Mouse (Mus musculus) frontal cortex, postnatal 25 days (tissue): Measurements from ENCODE around the gene Ube2q1.
A peak's percentile ranks its signal among the peaks of the same experiment; 100 is the strongest.

ENCODE experiments used
- DNase-seq, 2 experiments: peaks; one replicate each; pipeline ENCODE4 v3.0.0; 2022; ENCODE audit warnings: low spot score in 2 of 2

Ube2q1 gene

GRCm38 (mm10) chr3:89772968-89773709 lies at the start of gene Ube2q1:
Gene Ube2q1, plus strand, starts transcription at chr3:89773616.
- peak; percentile 96 to 97 for DNase-seq

GRCm38 (mm10) chr3:89727028-89727427 lies 46.4 kb upstream of the Ube2q1 start:
- DNase-seq, result no peak

GRCm38 (mm10) chr3:89728848-89729247 lies 44.6 kb upstream of the Ube2q1 start:
- DNase-seq, result no peak

- peak in 1 of 2 experiments; percentile 32 for DNase-seq
Measured at GRCm38 (mm10) chr3:89730350-89731331, 42.8 kb upstream of the Ube2q1 start.

- no peak for DNase-seq
Measured at GRCm38 (mm10) chr3:89732091-89732490, 41.3 kb upstream of the Ube2q1 start.

- no peak for DNase-seq
Measured at GRCm38 (mm10) chr3:89738509-89738908, 34.9 kb upstream of the Ube2q1 start.

GRCm38 (mm10) chr3:89752307-89752706 lies 21.1 kb upstream of the Ube2q1 start:
- no peak for DNase-seq

- DNase-seq, result no peak
Measured at GRCm38 (mm10) chr3:89755283-89755682, 18.1 kb upstream of the Ube2q1 start.

- DNase-seq, result no peak
Measured at GRCm38 (mm10) chr3:89757851-89758250, 15.6 kb upstream of the Ube2q1 start.

- DNase-seq, result no peak
Measured at GRCm38 (mm10) chr3:89759786-89760185, 13.6 kb upstream of the Ube2q1 start.

GRCm38 (mm10) chr3:89764119-89764724 lies 9.2 kb upstream of the Ube2q1 start, which contains the start of gene Chrnb2:
Gene Chrnb2, minus strand, starts transcription at chr3:89764632.
- peak in 1 of 2 experiments; percentile 33 for DNase-seq

GRCm38 (mm10) chr3:89769584-89769983 lies 3.8 kb upstream of the Ube2q1 start:
- DNase-seq, result no peak

GRCm38 (mm10) chr3:89770425-89771002 lies 2.9 kb upstream of the Ube2q1 start:
- no peak for DNase-seq

GRCm38 (mm10) chr3:89772588-89772967 lies 838 bp upstream of the Ube2q1 start:
- peak; percentile 66 to 77 for DNase-seq

- DNase-seq, result no peak
Measured at GRCm38 (mm10) chr3:89773740-89774211, 360 bp downstream of the Ube2q1 start.

GRCm38 (mm10) chr3:89774236-89774960 lies 982 bp downstream of the Ube2q1 start:
- no peak for DNase-seq

- no peak for DNase-seq
Measured at GRCm38 (mm10) chr3:89776001-89776400, 2.6 kb downstream of the Ube2q1 start.

GRCm38 (mm10) chr3:89780102-89780501 lies 6.7 kb downstream of the Ube2q1 start:
- DNase-seq, result no peak

GRCm38 (mm10) chr3:89781640-89782039 lies 8.2 kb downstream of the Ube2q1 start:
- no peak for DNase-seq

GRCm38 (mm10) chr3:89784991-89785753 lies 11.8 kb downstream of the Ube2q1 start:
- DNase-seq, result peak; percentile 33 to 55
